Mouse (Mus musculus) layer of hippocampus, postnatal 14 days (tissue): ENCODE results near the gene Fbxo21. TPM values are rescaled to one million over a fixed set of nuclear protein-coding genes. Genes with fewer than 3 reads are reported as not detected.
A peak's percentile ranks its signal among the peaks of the same experiment; 100 is the strongest.

ENCODE experiments used
- DNase-seq, 2 experiments: peaks; one replicate each; pipeline ENCODE4 v3.0.0; 2021 to 2022; ENCODE audit warnings: low spot score in 2 of 2, mixed read lengths in 1 of 2
- total RNA-seq, 2 experiments: library from RNA; stranded (reverse); gene quantifications; 2 replicates each; pipeline ENCODE4 v1.2.3; 2021

The Fbxo21 gene
- total RNA-seq, 2 experiments from 2014 or later = 123 to 135 TPM

GRCm38 (mm10) chr5:118015669-118016068 is 39.1 kb downstream of the Fbxo21 start:
- DNase-seq = no peak

- DNase-seq = no peak
Observed at GRCm38 (mm10) chr5:118017527-118017926, 41.0 kb downstream of the Fbxo21 start.

- DNase-seq = no peak
Observed at GRCm38 (mm10) chr5:118019905-118020304, 43.4 kb downstream of the Fbxo21 start.

- DNase-seq = no peak
Observed at GRCm38 (mm10) chr5:118023053-118023452, 46.5 kb downstream of the Fbxo21 start.

- no peak for DNase-seq
Observed at GRCm38 (mm10) chr5:118025880-118026279, 49.4 kb downstream of the Fbxo21 start.

GRCm38 (mm10) chr5:118026343-118026742 is 49.8 kb downstream of the Fbxo21 start:
- no peak for DNase-seq

- no peak for DNase-seq
Observed at GRCm38 (mm10) chr5:118027101-118027697, 50.7 kb downstream of the Fbxo21 start.

- no peak for DNase-seq
Observed at GRCm38 (mm10) chr5:118027698-118028190, 51.2 kb downstream of the Fbxo21 start, which contains the start of gene Tesc. Gene Tesc, plus strand, starts transcription at chr5:118027743.

- no peak for DNase-seq
Observed at GRCm38 (mm10) chr5:118028191-118029034, 51.9 kb downstream of the Fbxo21 start.

GRCm38 (mm10) chr5:118029035-118029408 is 52.5 kb downstream of the Fbxo21 start:
- no peak for DNase-seq

GRCm38 (mm10) chr5:118029420-118029819 is 52.9 kb downstream of the Fbxo21 start:
- peak; percentile 78 to 87 for DNase-seq

GRCm38 (mm10) chr5:118030022-118030675 is 53.6 kb downstream of the Fbxo21 start:
- DNase-seq = no peak

GRCm38 (mm10) chr5:118031059-118031458 is 54.5 kb downstream of the Fbxo21 start:
- no peak for DNase-seq

GRCm38 (mm10) chr5:118031508-118031907 is 55.0 kb downstream of the Fbxo21 start:
- no peak for DNase-seq

GRCm38 (mm10) chr5:118033328-118033727 is 56.8 kb downstream of the Fbxo21 start:
- DNase-seq = no peak

- DNase-seq = no peak
Observed at GRCm38 (mm10) chr5:118033740-118034139, 57.2 kb downstream of the Fbxo21 start.

- no peak for DNase-seq
Observed at GRCm38 (mm10) chr5:118034632-118035031, 58.1 kb downstream of the Fbxo21 start.

- DNase-seq = no peak
Observed at GRCm38 (mm10) chr5:118035786-118036185, 59.3 kb downstream of the Fbxo21 start.

- no peak for DNase-seq
Observed at GRCm38 (mm10) chr5:118036888-118037797, 60.6 kb downstream of the Fbxo21 start.

- DNase-seq = peak in 1 of 2 experiments; percentile 36
Observed at GRCm38 (mm10) chr5:118037798-118038484, 61.4 kb downstream of the Fbxo21 start.
